Mouse (Mus musculus) intestine, postnatal 0 days (tissue): ENCODE measurements around the gene Dis3l2. TPM values are rescaled to one million over a fixed set of nuclear protein-coding genes. Genes with fewer than 3 reads are reported as not detected.

Experiments
- ATAC-seq: fragments of 200-750 bp; cut with Nextera tagmentation; 2 replicates; pipeline ENCODE4 v1.8.0; 2017; ENCODE audit warnings: mild to moderate bottlenecking, moderate TSS enrichment, moderate library complexity
- H3K27ac ChIP-seq: fragments of 300-500 bp; sonication (generic); 2 replicates; pipeline ENCODE4 v1.5.1; 2014; ENCODE audit warnings: mild to moderate bottlenecking, low read depth, low read length, moderate library complexity
- H3K27me3 ChIP-seq: fragments of 300-500 bp; sonication (generic); replicated peaks from 2 replicates; pipeline ENCODE4 v1.6.1; 2014; ENCODE audit warnings: low read length, mixed read lengths; ENCODE audit not compliant: control insufficient read depth, insufficient read depth
- H3K36me3 ChIP-seq: fragments of 300-500 bp; sonication (generic); 2 replicates; pipeline ENCODE4 v1.6.1; 2014; ENCODE audit warnings: mild to moderate bottlenecking, moderate library complexity; ENCODE audit not compliant: control insufficient read depth, insufficient read depth
- H3K4me1 ChIP-seq: fragments of 300-500 bp; sonication (generic); replicated peaks from 2 replicates; pipeline ENCODE4 v1.6.1; 2014; ENCODE audit warnings: antibody characterized with exemption, low read length, mixed read lengths; ENCODE audit not compliant: control insufficient read depth, insufficient read depth
- H3K4me2 ChIP-seq: fragments of 300-500 bp; sonication (generic); replicated peaks from 2 replicates; pipeline ENCODE4 v1.6.1; 2014; ENCODE audit warnings: low read depth, mild to moderate bottlenecking, moderate library complexity
- H3K4me3 ChIP-seq: fragments of 300-500 bp; sonication (generic); 2 replicates; pipeline ENCODE4 v1.5.1; 2014; ENCODE audit warnings: low read depth, low read length
- H3K9ac ChIP-seq: fragments of 300-500 bp; sonication (generic); 2 replicates; pipeline ENCODE4 v1.6.1; 2014; ENCODE audit warnings: mild to moderate bottlenecking, low read depth, low read length
- H3K9me3 ChIP-seq: fragments of 300-500 bp; sonication (generic); 2 replicates; pipeline ENCODE4 v1.6.1; 2016; ENCODE audit warnings: mixed run types; ENCODE audit not compliant: control insufficient read depth
- CTCF ChIP-seq: sonication (generic); IDR thresholded peaks from 2 replicates; pipeline ENCODE4 v1.5.1; 2016; ENCODE audit warnings: low read depth, mild to moderate bottlenecking, control low read depth, antibody characterized with exemption, moderate library complexity
- WGBS: fragments of 180-500 bp; shearing (Covaris S2); extraction: QIAGEN DNeasy Blood & Tissue Kit; methylation state at CpG from one replicate; pipeline ENCODE4 v1.1.7; 2014; 5-methylcytosine and 5-hydroxymethylcytosine counted together
- polyA plus RNA-seq: library from polyadenylated mRNA; unstranded; fragments of >200 nt; fragmentation: Nextera tagmentation; extraction: Ambion mirVana; gene quantifications from 2 replicates; pipeline ENCODE4 v1.2.1, GENCODE M21; 2015

Gene Dis3l2
- polyA plus RNA-seq, 1 experiment from 2014 or later, result 11.7 TPM

DNA sequence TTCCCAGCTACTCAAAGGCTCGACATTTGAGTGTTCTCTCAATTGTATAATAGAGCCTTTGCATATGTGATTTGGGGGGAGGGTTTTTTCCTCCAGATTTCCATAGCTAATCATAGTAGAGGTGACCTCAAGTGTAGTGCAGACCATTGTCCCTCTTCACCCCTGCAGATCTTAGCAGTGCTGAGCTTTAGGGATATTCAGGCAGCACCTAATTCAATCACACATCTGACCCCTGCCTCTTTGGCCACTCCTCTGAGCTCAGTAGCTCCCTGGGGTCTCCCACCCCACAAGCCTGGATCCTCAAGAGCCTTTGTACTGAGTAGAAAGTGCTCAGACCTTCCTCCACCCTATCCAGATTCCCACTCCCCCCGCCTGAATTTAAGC is 299.6 kb downstream of the Dis3l2 start:
- Histone ChIP-seq H3K27me3 (no peaks in the 10 kb centered on the region), H3K4me3 (no peak overlapping the region), H3K9ac (no peak overlapping the region), H3K36me3 (no peaks in the 10 kb centered on the region), H3K4me1 (no peaks in the 10 kb centered on the region), H3K4me2 (no peak overlapping the region), H3K9me3 (no peaks in the 10 kb centered on the region), H3K27ac (no peak overlapping the region)
- WGBS, result 71% methylated on average over 2 of the region's 2 CpGs
- ATAC-seq, result no peak
- TF ChIP-seq CTCF, result no peak

DNA sequence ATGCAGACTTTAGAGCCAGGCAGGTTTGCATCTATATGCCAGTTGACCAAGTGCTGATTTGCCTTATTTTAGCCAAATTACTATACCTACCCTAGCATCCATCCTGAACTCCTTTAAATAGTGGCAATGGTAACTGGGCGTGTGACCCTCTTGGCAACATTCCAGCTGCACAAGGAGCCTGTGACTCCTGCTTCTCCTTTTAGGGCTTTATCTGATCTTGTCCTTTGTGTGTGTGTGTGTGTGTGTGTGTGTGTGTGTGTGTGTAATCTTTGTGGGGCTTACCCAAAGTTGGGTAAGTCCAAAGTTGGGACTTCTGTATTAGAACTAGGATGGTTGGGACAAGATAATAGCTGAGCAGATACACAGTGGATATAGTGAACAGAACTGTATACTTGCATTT is 302.8 kb downstream of the Dis3l2 start:
- ATAC-seq, result no peak
- no peak overlapping the region for H3K4me3 ChIP-seq
- no peaks in the 10 kb centered on the region for H3K36me3 ChIP-seq
- 88% methylated on average over 1 of the region's 1 CpGs for WGBS
- H3K27ac ChIP-seq, result no peak overlapping the region
- H3K9me3 ChIP-seq, result no peaks in the 10 kb centered on the region
- no peaks in the 10 kb centered on the region for H3K27me3 ChIP-seq
- no peak for TF ChIP-seq CTCF
- no peaks in the 10 kb centered on the region for H3K4me1 ChIP-seq
- H3K9ac ChIP-seq, result no peak overlapping the region
- H3K4me2 ChIP-seq, result no peak overlapping the region

DNA sequence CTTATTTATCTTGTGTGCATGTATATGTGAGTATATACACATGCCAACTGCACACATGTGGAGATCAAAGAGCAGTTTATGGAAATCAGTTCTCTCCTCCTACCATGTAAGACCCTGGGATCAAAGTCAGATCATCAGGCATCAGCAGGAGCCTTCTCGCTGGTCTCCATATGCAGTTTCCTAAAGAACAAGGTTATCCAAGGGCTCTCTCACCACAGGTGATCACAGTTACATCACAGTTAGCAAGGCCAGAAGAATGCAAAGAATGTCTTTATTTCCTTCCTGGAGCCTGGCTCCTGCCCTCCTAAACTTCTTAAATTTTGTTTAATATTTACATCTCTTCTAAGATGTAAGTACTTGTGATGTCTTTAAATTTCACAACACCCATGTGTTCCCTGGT is 304.6 kb downstream of the Dis3l2 start:
- TF ChIP-seq CTCF, result no peak
- no peak overlapping the region for H3K4me3 ChIP-seq
- H3K4me1 ChIP-seq, result no peaks in the 10 kb centered on the region
- no peaks in the 10 kb centered on the region for H3K27me3 ChIP-seq
- H3K9ac ChIP-seq, result no peak overlapping the region
- H3K4me2 ChIP-seq, result no peak overlapping the region
- ATAC-seq, result no peak
- H3K9me3 ChIP-seq, result no peaks in the 10 kb centered on the region
- no peak overlapping the region for H3K27ac ChIP-seq
- H3K36me3 ChIP-seq, result no peaks in the 10 kb centered on the region
- WGBS, result 37% methylated on average over 1 of the region's 1 CpGs

DNA sequence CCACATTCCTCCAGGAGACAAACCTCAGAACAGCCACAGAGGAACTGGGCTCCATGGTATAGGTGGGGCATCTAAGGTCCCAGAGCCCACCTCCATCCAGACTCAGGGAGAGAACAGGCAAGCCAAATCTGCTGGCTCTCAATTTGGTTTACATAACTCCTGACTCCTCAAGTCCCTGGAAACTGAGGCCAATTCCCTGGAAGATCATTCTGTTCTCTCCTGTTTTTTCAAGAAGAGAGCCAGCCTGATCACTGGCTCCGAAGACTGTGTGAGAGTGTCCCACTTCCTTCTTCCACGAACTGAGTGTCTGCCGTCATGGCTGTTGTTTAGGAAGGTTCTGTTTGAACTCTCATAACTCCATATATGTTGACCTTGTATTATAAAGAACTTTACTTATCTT is 305.5 kb downstream of the Dis3l2 start:
- Histone ChIP-seq H3K4me2 (no peak overlapping the region), H3K9me3 (no peaks in the 10 kb centered on the region), H3K36me3 (no peaks in the 10 kb centered on the region), H3K9ac (no peak overlapping the region), H3K27ac (no peak overlapping the region), H3K27me3 (no peaks in the 10 kb centered on the region), H3K4me3 (no peak overlapping the region), H3K4me1 (no peaks in the 10 kb centered on the region)
- ATAC-seq, result no peak
- 74% methylated on average over 3 of the region's 3 CpGs for WGBS
- TF ChIP-seq CTCF, result no peak

DNA sequence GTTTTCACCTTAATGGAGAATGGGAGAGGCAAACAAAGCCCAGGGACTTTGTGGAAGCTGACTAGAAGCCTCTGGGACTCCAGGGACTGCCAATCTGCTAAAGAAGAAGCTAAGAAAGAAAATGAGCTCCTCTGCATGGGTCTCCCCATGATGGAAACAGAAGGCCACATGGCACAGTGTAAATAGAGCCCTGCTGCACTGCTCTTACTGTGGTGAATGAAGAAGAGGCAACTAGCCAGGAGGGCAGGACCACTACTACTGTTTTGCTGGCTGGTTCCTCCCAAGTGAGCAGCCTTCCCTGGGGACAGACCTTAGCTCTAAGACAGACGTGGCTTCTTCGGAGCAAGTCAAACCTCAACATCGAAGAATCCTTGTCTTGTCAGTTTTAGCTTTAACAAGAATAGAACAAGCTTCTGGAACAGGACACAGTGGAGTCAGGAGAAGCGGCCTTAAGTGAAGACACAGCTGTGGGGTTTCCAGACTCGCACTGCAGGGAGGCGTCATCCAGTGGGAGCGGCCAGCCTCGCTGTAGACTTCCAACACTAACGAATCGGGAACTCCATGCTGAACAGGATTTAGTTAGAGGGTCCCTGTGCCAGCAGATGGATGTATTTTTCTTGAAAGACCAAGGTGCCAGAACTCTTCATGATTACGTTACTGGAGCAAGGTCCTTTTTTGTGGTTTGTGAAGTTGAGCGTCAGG is 307.2 kb downstream of the Dis3l2 start:
- ATAC-seq, result no peak
- no peak overlapping the region for H3K4me3 ChIP-seq
- 87% methylated on average over 12 of the region's 12 CpGs for WGBS
- H3K4me1 ChIP-seq, result no peaks in the 10 kb centered on the region
- no peak overlapping the region for H3K4me2 ChIP-seq
- H3K27ac ChIP-seq, result no peak overlapping the region
- TF ChIP-seq CTCF, result no peak
- no peaks in the 10 kb centered on the region for H3K27me3 ChIP-seq
- no peaks in the 10 kb centered on the region for H3K36me3 ChIP-seq
- no peaks in the 10 kb centered on the region for H3K9me3 ChIP-seq
- H3K9ac ChIP-seq, result no peak overlapping the region

GRCm38 (mm10) chr1:87011718-87012117 is 308.1 kb downstream of the Dis3l2 start:
- ATAC-seq, result no peak
- Histone ChIP-seq H3K4me1 (no peaks in the 10 kb centered on the region), H3K27ac (no peak overlapping the region), H3K4me2 (no peak overlapping the region), H3K36me3 (no peaks in the 10 kb centered on the region), H3K9ac (no peak overlapping the region), H3K4me3 (no peak overlapping the region), H3K9me3 (no peaks in the 10 kb centered on the region), H3K27me3 (no peaks in the 10 kb centered on the region)
- TF ChIP-seq CTCF, result no peak
- 66% methylated on average over 3 of the region's 3 CpGs for WGBS

DNA sequence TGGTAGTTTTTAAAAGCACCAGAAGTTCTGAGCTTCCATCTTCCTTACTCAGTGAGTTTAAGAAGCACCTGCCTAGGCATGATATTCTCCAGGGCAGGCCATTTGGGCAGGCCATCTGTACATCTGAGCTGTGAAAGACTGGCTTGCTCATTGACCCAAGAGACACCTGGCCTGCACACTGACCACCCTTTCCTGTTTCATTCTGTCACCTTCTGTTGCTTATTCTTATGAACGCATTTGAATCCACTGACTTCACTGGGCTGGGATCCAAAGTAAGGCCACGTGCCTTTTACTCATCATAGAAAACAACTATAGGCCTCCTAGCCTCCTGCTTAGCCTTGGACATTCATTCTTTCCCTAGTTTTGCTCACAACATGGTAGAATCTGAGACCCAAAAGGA is 309.0 kb downstream of the Dis3l2 start:
- H3K4me3 ChIP-seq, result no peak overlapping the region
- H3K27ac ChIP-seq, result no peak overlapping the region
- H3K4me2 ChIP-seq, result no peak overlapping the region
- H3K36me3 ChIP-seq, result no peaks in the 10 kb centered on the region
- no peak overlapping the region for H3K9ac ChIP-seq
- H3K9me3 ChIP-seq, result no peaks in the 10 kb centered on the region
- ATAC-seq, result no peak
- H3K27me3 ChIP-seq, result no peaks in the 10 kb centered on the region
- TF ChIP-seq CTCF, result no peak
- WGBS, result 80% methylated on average over 2 of the region's 2 CpGs
- H3K4me1 ChIP-seq, result no peaks in the 10 kb centered on the region
